Mouse (Mus musculus) urinary bladder, postnatal 14 days (tissue): Measurements from ENCODE around the gene Parp1.

Source experiments
- DNase-seq: peaks from one replicate; pipeline ENCODE4 v3.0.0; 2021; ENCODE audit warnings: low spot score

Gene Parp1

GRCm38 (mm10) chr1:180639416-180640401 lies 71.0 kb downstream of the Parp1 start:
- no peak for DNase-seq

DNA sequence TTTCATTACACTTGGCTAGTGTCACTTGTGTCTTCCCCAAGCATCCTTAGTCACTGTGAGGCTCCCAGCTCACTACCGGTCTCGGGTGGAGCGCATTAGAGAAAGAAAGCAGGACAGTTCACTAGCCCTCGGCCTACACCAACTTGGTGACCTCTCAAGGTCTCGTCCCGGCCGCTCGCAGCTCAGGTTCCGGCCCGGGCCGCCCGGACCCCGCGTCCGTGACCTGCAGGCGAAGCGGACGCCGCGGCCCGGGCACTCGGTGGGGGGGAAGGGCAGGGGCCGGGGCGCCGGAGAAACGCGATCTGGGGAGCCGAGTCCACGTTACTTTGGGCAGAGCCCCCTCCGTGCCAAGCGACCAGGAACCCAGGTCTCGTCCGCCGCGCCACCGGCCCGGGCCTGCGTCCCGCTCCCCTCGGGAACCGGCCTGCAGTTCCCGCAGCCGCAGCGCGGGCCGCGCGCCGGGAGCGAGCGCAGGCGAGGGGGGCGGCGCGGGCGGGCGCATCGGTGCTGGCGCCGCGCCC lies 71.9 kb downstream of the Parp1 start:
- DNase-seq = peak; percentile 22

GRCm38 (mm10) chr1:180641137-180641517 lies 72.4 kb downstream of the Parp1 start, which contains the start of gene Lin9:
Gene Lin9 (plus strand): TSS chr1:180641150.
- DNase-seq = peak; percentile 91

GRCm38 (mm10) chr1:180641518-180642227 lies 72.9 kb downstream of the Parp1 start:
- DNase-seq = no peak

DNA sequence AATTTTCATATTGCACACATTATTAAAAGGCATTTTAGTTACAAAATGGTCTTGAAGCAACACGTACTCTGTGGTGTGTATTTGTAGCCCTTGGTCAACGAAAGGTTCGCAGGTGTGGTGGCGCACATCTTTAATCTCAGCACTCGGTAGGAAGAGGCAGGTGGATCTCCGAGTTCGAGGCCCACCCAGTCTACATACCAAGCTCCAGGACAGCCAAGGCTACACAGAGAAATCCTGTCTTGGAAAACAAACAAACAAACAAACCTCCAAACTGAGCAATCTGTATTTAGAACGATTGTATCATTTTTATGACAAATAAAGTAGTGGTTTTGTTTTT lies 73.5 kb downstream of the Parp1 start:
- no peak for DNase-seq
